Mouse (Mus musculus) telencephalon, adult 2 months (tissue): ENCODE measurements around the gene Dact1.

Source experiments
- DNase-seq: peaks from one replicate; pipeline ENCODE4 v3.0.0-alpha.2; 2011; ENCODE audit warnings: low read depth, low spot score

Dact1 gene

GRCm38 (mm10) chr12:71337896-71338463 lies 28.3 kb downstream of the Dact1 start:
- DNase-seq = no peak

- DNase-seq = no peak
These were observed 29.6 kb downstream of the Dact1 start for GRCm38 (mm10) chr12:71339142-71339848.

- no peak for DNase-seq
These were observed 32.7 kb downstream of the Dact1 start for GRCm38 (mm10) chr12:71342397-71342796.

GRCm38 (mm10) chr12:71345471-71345870 lies 35.8 kb downstream of the Dact1 start:
- no peak for DNase-seq

GRCm38 (mm10) chr12:71346071-71346470 lies 36.4 kb downstream of the Dact1 start:
- no peak for DNase-seq

- no peak for DNase-seq
These were observed 38.8 kb downstream of the Dact1 start for GRCm38 (mm10) chr12:71348401-71348896.

GRCm38 (mm10) chr12:71350077-71350476 lies 40.4 kb downstream of the Dact1 start:
- DNase-seq = no peak

GRCm38 (mm10) chr12:71354656-71355055 lies 45.0 kb downstream of the Dact1 start:
- DNase-seq = no peak

GRCm38 (mm10) chr12:71355092-71355491 lies 45.4 kb downstream of the Dact1 start:
- no peak for DNase-seq

GRCm38 (mm10) chr12:71361616-71362015 lies 51.9 kb downstream of the Dact1 start:
- DNase-seq = no peak

- DNase-seq = no peak
These were observed 52.7 kb downstream of the Dact1 start for GRCm38 (mm10) chr12:71362425-71362824.

- DNase-seq = no peak
These were observed 54.4 kb downstream of the Dact1 start for GRCm38 (mm10) chr12:71364106-71364505.

- DNase-seq = no peak
These were observed 54.8 kb downstream of the Dact1 start for GRCm38 (mm10) chr12:71364531-71364930.

GRCm38 (mm10) chr12:71365208-71365607 lies 55.5 kb downstream of the Dact1 start:
- DNase-seq = no peak

- no peak for DNase-seq
These were observed 56.5 kb downstream of the Dact1 start for GRCm38 (mm10) chr12:71366175-71366574.

GRCm38 (mm10) chr12:71368631-71369030 lies 58.9 kb downstream of the Dact1 start:
- no peak for DNase-seq
